28 mouse cellular contexts compared by ENCODE assay signal in genomic region chr12:108940255-108940654, GRCm38 (mm10). TPM values are rescaled to one million over a fixed set of nuclear protein-coding genes. Genes with fewer than 3 reads are reported as not detected.
A peak's percentile ranks its signal among the peaks of the same experiment; 100 is the strongest.
DNase-seq lines count a peak whose midpoint lies in the region; ATAC-seq and TF ChIP-seq lines count a peak whose summit lies in the region.
"Had no signal": no experiment of that assay in that cellular context is flagged by ENCODE, and none has a peak within 500 bp of the region (broad histone marks: within the 10 kb centered on the region; RNA-seq: fewer than 3 reads in every experiment).

No protein-coding gene starts in this region.

- H3K4me3 ChIP-seq in liver, postnatal 0 days (ENCODE audit: low read depth, low read length) = no peak overlapping the region
- no peak overlapping the region for H3K4me3 ChIP-seq in liver, embryonic 12.5 days
- no peak overlapping the region for H3K4me3 ChIP-seq in forebrain, postnatal 0 days (ENCODE audit: low read depth, low read length)
- no peak overlapping the region for H3K4me3 ChIP-seq in kidney, embryonic 14.5 days (ENCODE audit: low read length)
- H3K4me3 ChIP-seq: embryonic facial prominence, embryonic 10.5 days; embryonic facial prominence, embryonic 13.5 days; erythroblast, embryonic 14.5 days; forebrain, embryonic 12.5 days; forebrain, embryonic 15.5 days; heart, adult 2 months; heart, embryonic 10.5 days; heart, embryonic 13.5 days had no signal

- TF ChIP-seq EP300 in liver, postnatal 0 days (IDR thresholded peaks at IDR 0.05; ENCODE audit: low read depth) = no peak

- WGBS in liver, postnatal 0 days (ENCODE audit: insufficient replicate concordance) = 53% methylated on average over 1 of the region's 1 CpGs
- WGBS in liver, embryonic 12.5 days (ENCODE audit: insufficient replicate concordance) = 25% methylated on average over 1 of the region's 1 CpGs
- WGBS in forebrain, postnatal 0 days = 37% methylated on average over 1 of the region's 1 CpGs
- WGBS in kidney, embryonic 14.5 days = 50% methylated on average over 1 of the region's 1 CpGs

- no peak for DNase-seq in liver, postnatal 0 days
- DNase-seq in A20 (ENCODE audit: low read depth, low spot score) = peak; percentile 12
- peak; percentile 32 for DNase-seq in thymus, postnatal 14 days
- DNase-seq in forebrain, postnatal 0 days = no peak
- DNase-seq: adrenal gland, adult 2 months; adrenal gland, postnatal 14 days; B cell, adult 2 months; cerebellum, adult 11-12 months; cerebellum, adult 8-10 months; cerebellum, postnatal 10 days; cerebellum, postnatal 36 days; embryo, embryonic 11 days; gastrocnemius, postnatal 10 days; gastrocnemius, postnatal 36 days; heart, adult 2 months; heart, postnatal 14 days; heart, postnatal 4 days had no signal

- H3K36me3 ChIP-seq in liver, postnatal 0 days (replicated peaks; ENCODE audit: insufficient read depth, low read length) = no peaks in the 10 kb centered on the region
- no peaks in the 10 kb centered on the region for H3K36me3 ChIP-seq in liver, embryonic 12.5 days
- H3K36me3 ChIP-seq in forebrain, postnatal 0 days (ENCODE audit: insufficient read depth) = no peaks in the 10 kb centered on the region
- no peaks in the 10 kb centered on the region for H3K36me3 ChIP-seq in kidney, embryonic 14.5 days (ENCODE audit: control insufficient read depth, insufficient read depth, low read length)
- H3K36me3 ChIP-seq: embryonic facial prominence, embryonic 10.5 days; embryonic facial prominence, embryonic 13.5 days; forebrain, embryonic 12.5 days; forebrain, embryonic 15.5 days; heart, embryonic 10.5 days; heart, embryonic 13.5 days had no signal

- H3K4me1 ChIP-seq in liver, postnatal 0 days (ENCODE audit: insufficient read depth) = peaks cover 3% of the 10 kb centered on the region; the same call in 1 of the 2 replicates
- H3K4me1 ChIP-seq in liver, embryonic 12.5 days = no peaks in the 10 kb centered on the region
- no peaks in the 10 kb centered on the region for H3K4me1 ChIP-seq in forebrain, postnatal 0 days (ENCODE audit: insufficient read depth)
- H3K4me1 ChIP-seq in kidney, embryonic 14.5 days (ENCODE audit: control insufficient read depth, insufficient read depth, low read length) = no peaks in the 10 kb centered on the region
- H3K4me1 ChIP-seq: forebrain, embryonic 15.5 days had no signal

- peak; percentile 26 for TF ChIP-seq CTCF in liver, postnatal 0 days (IDR thresholded peaks at IDR 0.05; ENCODE audit: low read depth)
- TF ChIP-seq CTCF in forebrain, postnatal 0 days (IDR thresholded peaks at IDR 0.05; ENCODE audit: low read depth) = no peak

- H3K27ac ChIP-seq in liver, postnatal 0 days (ENCODE audit: low read depth) = no peak overlapping the region
- no peak overlapping the region for H3K27ac ChIP-seq in liver, embryonic 12.5 days
- H3K27ac ChIP-seq in forebrain, postnatal 0 days (ENCODE audit: low read depth, low read length) = no peak overlapping the region
- no peak overlapping the region for H3K27ac ChIP-seq in kidney, embryonic 14.5 days (ENCODE audit: low read depth, low read length)
- H3K27ac ChIP-seq: embryonic facial prominence, embryonic 10.5 days; embryonic facial prominence, embryonic 13.5 days; forebrain, embryonic 15.5 days; heart, adult 2 months; heart, embryonic 10.5 days; heart, embryonic 13.5 days; hindbrain, embryonic 14.5 days; hindbrain, postnatal 0 days had no signal

- no peak overlapping the region for H3K9ac ChIP-seq in liver, postnatal 0 days (replicated peaks)
- H3K9ac ChIP-seq in liver, embryonic 12.5 days = no peak overlapping the region
- H3K9ac ChIP-seq in forebrain, postnatal 0 days = no peak overlapping the region
- no peak overlapping the region for H3K9ac ChIP-seq in kidney, embryonic 14.5 days (ENCODE audit: low read depth, low read length)
- H3K9ac ChIP-seq: embryonic facial prominence, embryonic 13.5 days; forebrain, embryonic 12.5 days; forebrain, embryonic 15.5 days; heart, embryonic 13.5 days; hindbrain, embryonic 14.5 days had no signal

- no peak for ATAC-seq in liver, postnatal 0 days
- no peak for ATAC-seq in liver, embryonic 12.5 days
- ATAC-seq in forebrain, postnatal 0 days = no peak
- ATAC-seq in kidney, embryonic 14.5 days (ENCODE audit: low FRiP score, low TSS enrichment) = no peak
- ATAC-seq: forebrain, embryonic 15.5 days; hindbrain, postnatal 0 days had no signal

- no peaks in the 10 kb centered on the region for H3K27me3 ChIP-seq in liver, postnatal 0 days (ENCODE audit: insufficient read depth, low read length)
- no peaks in the 10 kb centered on the region for H3K27me3 ChIP-seq in liver, embryonic 12.5 days (replicated peaks)
- no peaks in the 10 kb centered on the region for H3K27me3 ChIP-seq in forebrain, postnatal 0 days (ENCODE audit: insufficient read depth, low read length)
- no peaks in the 10 kb centered on the region for H3K27me3 ChIP-seq in kidney, embryonic 14.5 days (ENCODE audit: control insufficient read depth, insufficient read depth, low read length)
- H3K27me3 ChIP-seq: embryonic facial prominence, embryonic 13.5 days; forebrain, embryonic 12.5 days; forebrain, embryonic 15.5 days; heart, embryonic 13.5 days had no signal

- no peaks in the 10 kb centered on the region for H3K9me3 ChIP-seq in liver, postnatal 0 days (ENCODE audit: low read length)
- H3K9me3 ChIP-seq in liver, embryonic 12.5 days (replicated peaks) = no peaks in the 10 kb centered on the region
- no peaks in the 10 kb centered on the region for H3K9me3 ChIP-seq in forebrain, postnatal 0 days (ENCODE audit: low read length)
- H3K9me3 ChIP-seq in kidney, embryonic 14.5 days (ENCODE audit: control insufficient read depth, low read length) = no peaks in the 10 kb centered on the region
- H3K9me3 ChIP-seq: embryonic facial prominence, embryonic 10.5 days; embryonic facial prominence, embryonic 13.5 days; forebrain, embryonic 12.5 days; forebrain, embryonic 15.5 days; heart, embryonic 10.5 days; heart, embryonic 13.5 days had no signal

- H3K4me2 ChIP-seq in liver, postnatal 0 days (ENCODE audit: low read depth, low read length) = no peak overlapping the region
- no peak overlapping the region for H3K4me2 ChIP-seq in liver, embryonic 12.5 days
- no peak overlapping the region for H3K4me2 ChIP-seq in forebrain, postnatal 0 days (ENCODE audit: low read depth)
- no peak overlapping the region for H3K4me2 ChIP-seq in kidney, embryonic 14.5 days (replicated peaks; ENCODE audit: low read depth, low read length)
- H3K4me2 ChIP-seq: embryonic facial prominence, embryonic 13.5 days; forebrain, embryonic 12.5 days; forebrain, embryonic 15.5 days; heart, embryonic 13.5 days; hindbrain, embryonic 14.5 days had no signal

RNA-seq across cellular contexts. Expression of gene Wars, which starts 46.3 kb away (rescaled TPM):
- 13.8 and 15.9 TPM in 2 replicates for polyA plus RNA-seq in liver, postnatal 0 days (2015; fragmentation: Nextera tagmentation; extraction: Ambion mirVana)
- polyA plus RNA-seq in liver, embryonic 12.5 days (2016; fragmentation: Nextera tagmentation; extraction: Ambion mirVana) = 58.8 and 61.7 TPM in 2 replicates
- total RNA-seq in forebrain, postnatal 0 days (2014; rRNA removed) = 91.6 and 92.5 TPM in 2 replicates
- 99.8 and 108 TPM in 2 replicates for polyA plus RNA-seq in forebrain, postnatal 0 days (2015; fragmentation: Nextera tagmentation; extraction: Ambion mirVana)
- 62.4 and 107 TPM in 2 replicates for polyA plus RNA-seq in kidney, embryonic 14.5 days (2014; fragmentation: Nextera tagmentation; extraction: Ambion mirVana)

RNA-seq across cellular contexts. Expression of gene Wdr25, which starts 46.8 kb away (rescaled TPM):
- polyA plus RNA-seq in liver, postnatal 0 days (2015; fragmentation: Nextera tagmentation; extraction: Ambion mirVana) = 2.4 and 2.6 TPM in 2 replicates
- 5.2 and 5.3 TPM in 2 replicates for polyA plus RNA-seq in liver, embryonic 12.5 days (2016; fragmentation: Nextera tagmentation; extraction: Ambion mirVana)
- 6.2 and 12.4 TPM in 2 replicates for total RNA-seq in forebrain, postnatal 0 days (2014; rRNA removed)
- 4.6 and 5.3 TPM in 2 replicates for polyA plus RNA-seq in forebrain, postnatal 0 days (2015; fragmentation: Nextera tagmentation; extraction: Ambion mirVana)
- 3.4 and 6.0 TPM in 2 replicates for polyA plus RNA-seq in kidney, embryonic 14.5 days (2014; fragmentation: Nextera tagmentation; extraction: Ambion mirVana)

Comparison
In these comparisons a context has a peak if more than half of its experiments do, and no peak if none do; other contexts are left out.
1. DNase-seq: peak in A20 (single experiment) and thymus, postnatal 14 days (single experiment); none in liver, postnatal 0 days (single experiment) and forebrain, postnatal 0 days (single experiment).